Mouse (Mus musculus): Measurements from ENCODE around the gene Ric8b.

DNA sequence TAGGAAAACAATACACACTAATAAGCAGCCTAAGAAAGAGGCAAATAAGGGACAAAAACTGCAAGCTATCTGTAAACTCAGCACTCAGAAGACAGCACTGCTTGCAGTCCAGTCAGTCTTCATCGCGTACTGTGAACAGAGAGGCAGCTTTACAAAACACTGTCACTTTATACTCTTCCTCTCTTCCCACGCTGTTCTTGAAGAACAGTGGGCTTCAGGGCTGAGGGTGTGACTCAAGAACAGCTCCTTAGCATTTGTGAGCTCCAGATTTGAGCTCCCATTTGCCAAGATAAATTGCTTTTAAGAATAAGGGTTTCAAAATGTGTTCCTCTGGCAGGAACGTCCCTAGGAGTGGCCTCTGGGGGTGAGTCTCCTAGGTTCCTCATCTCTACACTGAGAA lies 33.0 kb downstream of the Ric8b start:
- TF ChIP-seq CTCF (IDR thresholded peaks at IDR 0.05; ENCODE audit: extremely low read depth, insufficient read depth, insufficient read length, insufficient replicate concordance) (no peak), POLR2A (IDR thresholded peaks at IDR 0.05; ENCODE audit: low read depth, low read length) (no peak)

Measured in spleen, adult 2 months (tissue).